Mouse (Mus musculus): ENCODE results near the gene Etnk1. TPM values are rescaled to one million over a fixed set of nuclear protein-coding genes. Genes with fewer than 3 reads are reported as not detected.

The Etnk1 gene
- polyA plus RNA-seq (2014; fragmentation: Nextera tagmentation; extraction: Ambion mirVana) = 64.1 and 70.7 TPM in 2 replicates

GRCm38 (mm10) chr6:143166452-143167357, at the start of gene Etnk1:
Gene Etnk1 (plus strand): TSS chr6:143167221.
- WGBS = under 1% methylated on average over 67 of the region's 81 CpGs
- peak within 1 kb of the TSS; percentile 74 for H3K4me2 ChIP-seq (ENCODE audit: low read depth, low read length)
- no peaks in the 10 kb centered on the region for H3K27me3 ChIP-seq (ENCODE audit: control insufficient read depth, insufficient read depth, low read length)
- H3K9ac ChIP-seq (replicated peaks; ENCODE audit: low read depth, low read length) = peak within 1 kb of the TSS; percentile 91
- peaks cover 12% of the 10 kb centered on the region; the same call in 1 of the 2 replicates for H3K4me1 ChIP-seq (ENCODE audit: control insufficient read depth, insufficient read depth, low read length)
- no peaks in the 10 kb centered on the region for H3K9me3 ChIP-seq (ENCODE audit: control insufficient read depth, low read length)
- peak; percentile 97 for ATAC-seq (ENCODE audit: low read depth)
- H3K36me3 ChIP-seq (ENCODE audit: control insufficient read depth, insufficient read depth, low read length) = no peaks in the 10 kb centered on the region
- peak within 1 kb of the TSS; percentile 93 for H3K27ac ChIP-seq (ENCODE audit: low read depth, low read length)
- H3K4me3 ChIP-seq (ENCODE audit: low read depth, low read length) = peak within 1 kb of the TSS; percentile 86

GRCm38 (mm10) chr6:143119325-143119724, 47.7 kb upstream of the Etnk1 start:
- H3K4me1 ChIP-seq (ENCODE audit: control insufficient read depth, insufficient read depth, low read length) = no peaks in the 10 kb centered on the region
- no peak overlapping the region for H3K4me3 ChIP-seq (ENCODE audit: low read depth, low read length)
- H3K9me3 ChIP-seq (ENCODE audit: control insufficient read depth, low read length) = no peaks in the 10 kb centered on the region
- no peak for ATAC-seq (ENCODE audit: low read depth)
- H3K27me3 ChIP-seq (ENCODE audit: control insufficient read depth, insufficient read depth, low read length) = no peaks in the 10 kb centered on the region
- H3K36me3 ChIP-seq (ENCODE audit: control insufficient read depth, insufficient read depth, low read length) = no peaks in the 10 kb centered on the region
- H3K4me2 ChIP-seq (ENCODE audit: low read depth, low read length) = no peak overlapping the region
- 96% methylated on average over 6 of the region's 6 CpGs for WGBS
- H3K27ac ChIP-seq (ENCODE audit: low read depth, low read length) = no peak overlapping the region
- H3K9ac ChIP-seq (replicated peaks; ENCODE audit: low read depth, low read length) = no peak overlapping the region

GRCm38 (mm10) chr6:143125721-143126120, 41.3 kb upstream of the Etnk1 start:
- Histone ChIP-seq H3K36me3 (ENCODE audit: control insufficient read depth, insufficient read depth, low read length) (no peaks in the 10 kb centered on the region), H3K27ac (ENCODE audit: low read depth, low read length) (no peak overlapping the region), H3K9ac (replicated peaks; ENCODE audit: low read depth, low read length) (no peak overlapping the region), H3K27me3 (ENCODE audit: control insufficient read depth, insufficient read depth, low read length) (no peaks in the 10 kb centered on the region), H3K4me1 (ENCODE audit: control insufficient read depth, insufficient read depth, low read length) (no peaks in the 10 kb centered on the region), H3K4me2 (ENCODE audit: low read depth, low read length) (no peak overlapping the region), H3K9me3 (ENCODE audit: control insufficient read depth, low read length) (0 out of 2 replicates have a peak, but pooled peaks cover 4% of the 10 kb centered on the region), H3K4me3 (ENCODE audit: low read depth, low read length) (no peak overlapping the region)
- no peak for ATAC-seq (ENCODE audit: low read depth)

GRCm38 (mm10) chr6:143129466-143129865, 37.6 kb upstream of the Etnk1 start:
- H3K4me3 ChIP-seq (ENCODE audit: low read depth, low read length) = no peak overlapping the region
- ATAC-seq (ENCODE audit: low read depth) = no peak
- H3K9ac ChIP-seq (replicated peaks; ENCODE audit: low read depth, low read length) = no peak overlapping the region
- H3K9me3 ChIP-seq (ENCODE audit: control insufficient read depth, low read length) = 0 out of 2 replicates have a peak, but pooled peaks cover 4% of the 10 kb centered on the region
- no peak overlapping the region for H3K4me2 ChIP-seq (ENCODE audit: low read depth, low read length)
- 88% methylated on average over 7 of the region's 7 CpGs for WGBS
- no peak overlapping the region for H3K27ac ChIP-seq (ENCODE audit: low read depth, low read length)
- H3K4me1 ChIP-seq (ENCODE audit: control insufficient read depth, insufficient read depth, low read length) = no peaks in the 10 kb centered on the region
- no peaks in the 10 kb centered on the region for H3K36me3 ChIP-seq (ENCODE audit: control insufficient read depth, insufficient read depth, low read length)
- no peaks in the 10 kb centered on the region for H3K27me3 ChIP-seq (ENCODE audit: control insufficient read depth, insufficient read depth, low read length)

GRCm38 (mm10) chr6:143129952-143130351, 37.1 kb upstream of the Etnk1 start:
- no peaks in the 10 kb centered on the region for H3K27me3 ChIP-seq (ENCODE audit: control insufficient read depth, insufficient read depth, low read length)
- ATAC-seq (ENCODE audit: low read depth) = no peak
- H3K36me3 ChIP-seq (ENCODE audit: control insufficient read depth, insufficient read depth, low read length) = no peaks in the 10 kb centered on the region
- H3K4me3 ChIP-seq (ENCODE audit: low read depth, low read length) = no peak overlapping the region
- no peak overlapping the region for H3K27ac ChIP-seq (ENCODE audit: low read depth, low read length)
- H3K9me3 ChIP-seq (ENCODE audit: control insufficient read depth, low read length) = 0 out of 2 replicates have a peak, but pooled peaks cover 4% of the 10 kb centered on the region
- 85% methylated on average over 3 of the region's 3 CpGs for WGBS
- H3K9ac ChIP-seq (replicated peaks; ENCODE audit: low read depth, low read length) = no peak overlapping the region
- H3K4me2 ChIP-seq (ENCODE audit: low read depth, low read length) = no peak overlapping the region
- H3K4me1 ChIP-seq (ENCODE audit: control insufficient read depth, insufficient read depth, low read length) = no peaks in the 10 kb centered on the region

- Histone ChIP-seq H3K9ac (replicated peaks; ENCODE audit: low read depth, low read length) (no peak overlapping the region), H3K27ac (ENCODE audit: low read depth, low read length) (no peak overlapping the region), H3K4me3 (ENCODE audit: low read depth, low read length) (no peak overlapping the region), H3K27me3 (ENCODE audit: control insufficient read depth, insufficient read depth, low read length) (no peaks in the 10 kb centered on the region), H3K36me3 (ENCODE audit: control insufficient read depth, insufficient read depth, low read length) (no peaks in the 10 kb centered on the region), H3K4me2 (ENCODE audit: low read depth, low read length) (no peak overlapping the region), H3K9me3 (ENCODE audit: control insufficient read depth, low read length) (0 out of 2 replicates have a peak, but pooled peaks cover 4% of the 10 kb centered on the region), H3K4me1 (ENCODE audit: control insufficient read depth, insufficient read depth, low read length) (no peaks in the 10 kb centered on the region)
- no peak for ATAC-seq (ENCODE audit: low read depth)
- 83% methylated on average over 4 of the region's 4 CpGs for WGBS
Measured at GRCm38 (mm10) chr6:143130411-143130810, 36.6 kb upstream of the Etnk1 start.

- Histone ChIP-seq H3K36me3 (ENCODE audit: control insufficient read depth, insufficient read depth, low read length) (no peaks in the 10 kb centered on the region), H3K27ac (ENCODE audit: low read depth, low read length) (no peak overlapping the region), H3K9me3 (ENCODE audit: control insufficient read depth, low read length) (0 out of 2 replicates have a peak, but pooled peaks cover 4% of the 10 kb centered on the region), H3K4me1 (ENCODE audit: control insufficient read depth, insufficient read depth, low read length) (no peaks in the 10 kb centered on the region), H3K4me3 (ENCODE audit: low read depth, low read length) (no peak overlapping the region), H3K4me2 (ENCODE audit: low read depth, low read length) (no peak overlapping the region), H3K27me3 (ENCODE audit: control insufficient read depth, insufficient read depth, low read length) (no peaks in the 10 kb centered on the region), H3K9ac (replicated peaks; ENCODE audit: low read depth, low read length) (no peak overlapping the region)
- 69% methylated on average over 6 of the region's 6 CpGs for WGBS
- ATAC-seq (ENCODE audit: low read depth) = no peak
Measured at GRCm38 (mm10) chr6:143131895-143132652, 34.9 kb upstream of the Etnk1 start.

- Histone ChIP-seq H3K9ac (replicated peaks; ENCODE audit: low read depth, low read length) (no peak overlapping the region), H3K27ac (ENCODE audit: low read depth, low read length) (no peak overlapping the region), H3K9me3 (ENCODE audit: control insufficient read depth, low read length) (0 out of 2 replicates have a peak, but pooled peaks cover 4% of the 10 kb centered on the region), H3K36me3 (ENCODE audit: control insufficient read depth, insufficient read depth, low read length) (no peaks in the 10 kb centered on the region), H3K4me2 (ENCODE audit: low read depth, low read length) (no peak overlapping the region), H3K27me3 (ENCODE audit: control insufficient read depth, insufficient read depth, low read length) (no peaks in the 10 kb centered on the region), H3K4me3 (ENCODE audit: low read depth, low read length) (no peak overlapping the region), H3K4me1 (ENCODE audit: control insufficient read depth, insufficient read depth, low read length) (no peaks in the 10 kb centered on the region)
- 64% methylated on average over 2 of the region's 2 CpGs for WGBS
- ATAC-seq (ENCODE audit: low read depth) = no peak
Measured at GRCm38 (mm10) chr6:143133150-143133549, 33.9 kb upstream of the Etnk1 start.

- no peak overlapping the region for H3K4me2 ChIP-seq (ENCODE audit: low read depth, low read length)
- H3K36me3 ChIP-seq (ENCODE audit: control insufficient read depth, insufficient read depth, low read length) = no peaks in the 10 kb centered on the region
- 86% methylated on average over 13 of the region's 13 CpGs for WGBS
- H3K9ac ChIP-seq (replicated peaks; ENCODE audit: low read depth, low read length) = no peak overlapping the region
- 0 out of 2 replicates have a peak, but pooled peaks cover 4% of the 10 kb centered on the region for H3K9me3 ChIP-seq (ENCODE audit: control insufficient read depth, low read length)
- ATAC-seq (ENCODE audit: low read depth) = no peak
- H3K4me3 ChIP-seq (ENCODE audit: low read depth, low read length) = no peak overlapping the region
- H3K27ac ChIP-seq (ENCODE audit: low read depth, low read length) = no peak overlapping the region
- no peaks in the 10 kb centered on the region for H3K4me1 ChIP-seq (ENCODE audit: control insufficient read depth, insufficient read depth, low read length)
- H3K27me3 ChIP-seq (ENCODE audit: control insufficient read depth, insufficient read depth, low read length) = no peaks in the 10 kb centered on the region
Measured at GRCm38 (mm10) chr6:143135097-143135496, 31.9 kb upstream of the Etnk1 start.

All from neural tube, embryonic 14.5 days (tissue).